Mouse (Mus musculus) heart, adult 2 months (tissue): ENCODE measurements around the gene Ifit1bl2. TPM values are rescaled to one million over a fixed set of nuclear protein-coding genes. Genes with fewer than 3 reads are reported as not detected.

Experiments
- DNase-seq, 2 experiments: peaks; one replicate each; pipeline ENCODE4 v3.0.0; 2021
- H3K27ac ChIP-seq: fragments of 200-600 bp; 2 replicates; pipeline ENCODE4 v1.8.1; 2022
- H3K27me3 ChIP-seq: fragments of 200-500 bp; 2 replicates; pipeline ENCODE4 v1.6.1; 2012; ENCODE audit warnings: mild to moderate bottlenecking, low read length, inconsistent platforms, mixed read lengths; ENCODE audit not compliant: control insufficient read depth, insufficient read depth
- H3K36me3 ChIP-seq: fragments of 200-500 bp; 2 replicates; pipeline ENCODE4 v1.6.1; 2012; ENCODE audit warnings: low read length, inconsistent platforms; ENCODE audit not compliant: control insufficient read depth, insufficient read depth
- H3K4me1 ChIP-seq: fragments of 200-500 bp; 2 replicates; pipeline ENCODE4 v1.6.1; 2011; ENCODE audit warnings: low read length; ENCODE audit not compliant: control insufficient read depth, insufficient read depth
- H3K4me3 ChIP-seq: fragments of 200-600 bp; 2 replicates; pipeline ENCODE4 v1.8.1; 2022
- H3K79me2 ChIP-seq: fragments of 200-500 bp; replicated peaks from 2 replicates; pipeline ENCODE4 v1.6.1; 2012; ENCODE audit warnings: mild to moderate bottlenecking, inconsistent platforms, low read length, moderate library complexity, mixed read lengths; ENCODE audit not compliant: control insufficient read depth, insufficient read depth
- H3K9ac ChIP-seq: fragments of 200-500 bp; 2 replicates; pipeline ENCODE4 v1.6.1; 2012; ENCODE audit warnings: low read depth, mild to moderate bottlenecking, control low read depth, inconsistent platforms, low read length, mixed read lengths
- CTCF ChIP-seq: fragments of 200-600 bp; IDR thresholded peaks from 2 replicates; pipeline ENCODE4 v1.8.1; 2022; ENCODE audit warnings: antibody characterized with exemption, mild to moderate bottlenecking, moderate library complexity
- EP300 ChIP-seq: fragments of 200-500 bp; IDR thresholded peaks from 2 replicates; pipeline ENCODE4 v1.6.1; 2011; ENCODE audit warnings: low read depth, low read length, control low read depth; ENCODE audit not compliant: insufficient read depth
- POLR2A ChIP-seq: fragments of 200-500 bp; IDR thresholded peaks from 2 replicates; pipeline ENCODE4 v1.6.1; 2011; ENCODE audit warnings: mild to moderate bottlenecking, low read depth, low read length, control low read depth; ENCODE audit not compliant: insufficient read depth
- WGBS: fragments of 180-500 bp; shearing (Covaris S2); methylation state at CpG from one replicate; pipeline ENCODE4 v1.1.7; 2018; 5-methylcytosine and 5-hydroxymethylcytosine counted together
- intact Hi-C: fragments of 180-260 bp; cut with DNase I; formaldehyde crosslinking; loops from one replicate; pipeline ENCODE4 v1.15.1; 2025
- long read RNA-seq: library from polyadenylated mRNA; stranded (forward); transcript quantifications from one replicate; pipeline ENCODE4 v2.0.0, GENCODE M21; 2021
- polyA plus RNA-seq: library from polyadenylated mRNA; depleted of rRNA; stranded (reverse); fragments of >200 nt; gene quantifications from 2 replicates; pipeline ENCODE4 v1.2.3, GENCODE M21; 2012; rRNA removed
- total RNA-seq, 2 experiments: library from RNA; stranded (reverse); gene quantifications; 2 replicates each; pipeline ENCODE4 v1.2.3; 2021

The Ifit1bl2 gene
- 1 to 10 TPM; 1.6 to 2.0 TPM for total RNA-seq
- 1.0 and 1.9 TPM in 2 replicates for polyA plus RNA-seq
- long read RNA-seq, partial matches to known transcripts, result 0 of 4 reads
- long read RNA-seq, other reads (novel, unspliced or antisense), result 4 of 4 reads

- Histone ChIP-seq H3K27ac (peak within 1 kb of the TSS; percentile 60), H3K4me3 (peak within 1 kb of the TSS; percentile 45), H3K79me2 (peaks cover 1% of the 10 kb centered on the region; the same call in 1 of the 2 replicates), H3K4me1 (peaks cover 6% of the 10 kb centered on the region), H3K9ac (peak within 1 kb of the TSS; percentile 77), H3K27me3 (no peaks in the 10 kb centered on the region), H3K36me3 (peaks cover 14% of the 10 kb centered on the region)
- DNase-seq, result peak; percentile 30 to 37
- WGBS, result 11% methylated on average over 4 of the region's 4 CpGs
- TF ChIP-seq CTCF, result 0 out of 2 replicates have a peak, but pooled peaks have one; percentile 19
- TF ChIP-seq EP300, result 0 out of 2 replicates have a peak, but pooled peaks have one; percentile 23
- TF ChIP-seq POLR2A, result peak; percentile 73
- intact Hi-C loops, result no loop called here
Measured at GRCm38 (mm10) chr19:34640623-34641022, at the start of gene Ifit1bl2, which contains the start of gene Ifit1. Gene Ifit1bl2, minus strand, starts transcription at chr19:34640743. Gene Ifit1, plus strand, starts transcription at chr19:34640871.

- no peak overlapping the region for H3K27ac ChIP-seq
- no peak for DNase-seq
- H3K4me1 ChIP-seq, result no peaks in the 10 kb centered on the region
- no peak overlapping the region for H3K4me3 ChIP-seq
- WGBS, result 98% methylated on average over 1 of the region's 1 CpGs
- H3K27me3 ChIP-seq, result no peaks in the 10 kb centered on the region
- H3K79me2 ChIP-seq, result no peaks in the 10 kb centered on the region
- no peaks in the 10 kb centered on the region for H3K36me3 ChIP-seq
- TF ChIP-seq POLR2A, result no peak
- no peak for TF ChIP-seq EP300
- no peak for TF ChIP-seq CTCF
- intact Hi-C loops, result loop anchor here (5.0 kb wide), 1 partner anchor 87 kb away; no protein-coding TSS in a partner anchor
- no peak overlapping the region for H3K9ac ChIP-seq
Measured at GRCm38 (mm10) chr19:34685530-34685929, 45.0 kb upstream of the Ifit1bl2 start.

DNA sequence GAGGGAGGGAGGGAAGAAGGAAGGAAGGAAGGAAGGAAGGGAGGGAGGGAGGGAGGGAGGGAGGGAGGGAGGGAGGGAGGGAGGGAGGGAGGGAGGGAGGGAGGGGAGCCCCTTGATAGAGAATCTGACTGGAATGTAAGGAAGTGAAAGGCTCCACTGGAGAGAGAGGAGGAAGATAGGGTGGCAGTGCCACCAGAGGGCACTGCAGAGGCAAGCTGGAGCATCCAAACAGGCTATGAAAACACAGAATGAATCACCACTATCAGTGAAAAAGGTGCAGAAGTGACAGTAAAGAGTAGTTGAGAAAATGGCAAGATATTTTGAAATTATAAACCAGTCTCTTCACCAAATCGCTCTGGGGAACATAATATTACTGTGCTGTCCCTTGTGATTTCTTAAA, 44.3 kb upstream of the Ifit1bl2 start:
- no peak overlapping the region for H3K4me3 ChIP-seq
- no peak overlapping the region for H3K9ac ChIP-seq
- no peaks in the 10 kb centered on the region for H3K27me3 ChIP-seq
- 42% methylated on average over 1 of the region's 1 CpGs for WGBS
- intact Hi-C loops, result loop anchor here (5.0 kb wide), 1 partner anchor 87 kb away; no protein-coding TSS in a partner anchor
- no peak overlapping the region for H3K27ac ChIP-seq
- no peaks in the 10 kb centered on the region for H3K4me1 ChIP-seq
- peak; percentile 34 to 41 for DNase-seq
- TF ChIP-seq EP300 (no peak), CTCF (peak; percentile 72)
- no peaks in the 10 kb centered on the region for H3K79me2 ChIP-seq
- no peaks in the 10 kb centered on the region for H3K36me3 ChIP-seq

DNA sequence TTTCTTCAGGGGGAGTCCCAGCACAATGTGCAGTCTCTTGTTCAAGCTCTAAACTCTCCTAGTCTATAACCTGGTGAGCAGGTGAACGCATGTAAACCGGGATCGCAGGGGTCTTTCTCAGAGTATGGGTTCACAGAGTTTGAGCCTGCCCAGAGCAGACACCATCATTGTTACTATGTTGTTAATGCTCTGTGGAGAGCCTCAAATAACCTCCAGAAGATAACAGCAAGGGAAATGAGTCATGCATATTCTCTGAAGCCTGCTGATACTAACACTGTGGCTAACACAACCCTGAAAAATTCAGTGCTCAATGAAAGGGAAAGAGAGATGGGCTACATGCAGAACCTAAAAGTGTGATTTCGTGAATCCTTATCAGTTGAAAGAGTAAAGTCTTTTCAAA, 37.9 kb upstream of the Ifit1bl2 start:
- TF ChIP-seq CTCF (no peak), POLR2A (no peak), EP300 (no peak)
- no peak for DNase-seq
- intact Hi-C loops, result no loop called here
- peaks cover 2% of the 10 kb centered on the region for H3K4me1 ChIP-seq
- H3K9ac ChIP-seq, result no peak overlapping the region
- no peaks in the 10 kb centered on the region for H3K79me2 ChIP-seq
- 26% methylated on average over 4 of the region's 4 CpGs for WGBS
- no peak overlapping the region for H3K27ac ChIP-seq
- H3K27me3 ChIP-seq, result no peaks in the 10 kb centered on the region
- H3K4me3 ChIP-seq, result no peak overlapping the region
- H3K36me3 ChIP-seq, result no peaks in the 10 kb centered on the region

DNA sequence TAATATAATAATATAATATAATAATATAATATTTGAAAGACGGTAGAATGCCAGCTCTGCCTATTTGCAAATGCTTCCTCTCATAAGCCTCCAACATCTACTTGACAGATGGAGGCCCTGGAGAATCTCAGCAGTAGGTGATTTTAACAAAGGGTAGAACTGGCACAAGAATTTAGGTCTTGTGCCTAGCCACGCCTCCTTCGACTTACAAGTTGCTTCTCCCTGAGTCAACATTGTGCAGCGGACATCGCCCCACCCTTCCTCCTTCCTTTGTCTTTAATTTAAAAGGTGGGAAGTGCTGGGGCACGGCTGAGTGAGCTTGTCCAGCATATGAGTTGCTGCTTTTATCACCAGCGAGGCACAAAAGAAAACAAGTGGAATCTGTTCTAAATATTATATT, 32.9 kb upstream of the Ifit1bl2 start:
- H3K27ac ChIP-seq, result peak overlapping the region; percentile 30; the same call in 1 of the 2 replicates
- H3K27me3 ChIP-seq, result no peaks in the 10 kb centered on the region
- H3K9ac ChIP-seq, result no peak overlapping the region
- intact Hi-C loops, result loop anchor here (5.0 kb wide), 1 partner anchor 54 kb away; no protein-coding TSS in a partner anchor
- H3K4me3 ChIP-seq, result no peak overlapping the region
- no peaks in the 10 kb centered on the region for H3K36me3 ChIP-seq
- H3K4me1 ChIP-seq, result peaks cover 2% of the 10 kb centered on the region
- TF ChIP-seq EP300, result 0 out of 2 replicates have a peak, but pooled peaks have one; percentile 43
- TF ChIP-seq CTCF, result no peak
- no peaks in the 10 kb centered on the region for H3K79me2 ChIP-seq
- peak; percentile 30 to 53 for DNase-seq
- 47% methylated on average over 7 of the region's 7 CpGs for WGBS

DNA sequence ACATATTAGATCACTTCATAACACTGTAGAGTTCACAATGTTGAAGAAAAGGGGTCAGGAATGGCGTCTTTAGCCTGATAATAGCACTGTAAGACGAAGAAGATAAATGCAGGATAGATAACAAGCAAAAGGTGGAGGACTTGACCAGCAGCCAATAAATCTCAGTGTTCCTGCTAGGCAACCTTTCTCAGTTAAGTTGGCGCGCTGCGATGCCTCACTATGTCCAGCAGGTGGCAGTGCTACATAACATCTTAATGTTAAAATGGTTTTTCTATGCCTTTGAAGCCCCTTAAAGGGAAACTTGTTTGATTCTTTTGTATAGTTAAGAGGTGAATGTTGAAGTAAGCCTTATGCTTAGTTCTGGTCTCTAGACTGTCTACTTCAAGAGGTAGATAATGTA, 25.6 kb upstream of the Ifit1bl2 start:
- Histone ChIP-seq H3K27ac (no peak overlapping the region), H3K9ac (no peak overlapping the region), H3K36me3 (no peaks in the 10 kb centered on the region), H3K27me3 (no peaks in the 10 kb centered on the region), H3K4me3 (no peak overlapping the region), H3K4me1 (peaks cover 3% of the 10 kb centered on the region; the same call in 1 of the 2 replicates), H3K79me2 (no peaks in the 10 kb centered on the region)
- 1% methylated on average over 5 of the region's 5 CpGs for WGBS
- TF ChIP-seq POLR2A (no peak), CTCF (peak; percentile 98; the same call in 1 of the 2 replicates), EP300 (peak; percentile 88)
- DNase-seq, result peak; percentile 51 to 74
- intact Hi-C loops, result loop anchor here (1.0 to 5.0 kb wide), 2 partner anchors 107 to 211 kb away; partner anchors contain the start of gene Pank1
